Mouse (Mus musculus) embryo, embryonic 11 days (tissue): ENCODE measurements around the gene Pmepa1.

Experiments
- DNase-seq: peaks from one replicate; pipeline ENCODE4 v3.0.0-alpha.2; 2015

The Pmepa1 gene

GRCm38 (mm10) chr2:173184475-173185080 lies 91.8 kb downstream of the Pmepa1 start:
- DNase-seq, result no peak

GRCm38 (mm10) chr2:173183836-173184460 lies 92.4 kb downstream of the Pmepa1 start:
- peak; percentile 77 for DNase-seq

GRCm38 (mm10) chr2:173183311-173183710 lies 93.0 kb downstream of the Pmepa1 start:
- no peak for DNase-seq

- DNase-seq, result no peak
These were observed 93.5 kb downstream of the Pmepa1 start for GRCm38 (mm10) chr2:173182796-173183195.

GRCm38 (mm10) chr2:173181901-173182300 lies 94.4 kb downstream of the Pmepa1 start:
- DNase-seq, result no peak

GRCm38 (mm10) chr2:173181486-173181885 lies 94.8 kb downstream of the Pmepa1 start:
- no peak for DNase-seq

- DNase-seq, result no peak
These were observed 95.5 kb downstream of the Pmepa1 start for GRCm38 (mm10) chr2:173180721-173181388.

GRCm38 (mm10) chr2:173180026-173180425 lies 96.3 kb downstream of the Pmepa1 start:
- DNase-seq, result no peak

- no peak for DNase-seq
These were observed 97.3 kb downstream of the Pmepa1 start for GRCm38 (mm10) chr2:173179046-173179445.

- DNase-seq, result no peak
These were observed 98.4 kb downstream of the Pmepa1 start for GRCm38 (mm10) chr2:173177951-173178350.

GRCm38 (mm10) chr2:173177481-173177880 lies 98.9 kb downstream of the Pmepa1 start:
- DNase-seq, result no peak

- no peak for DNase-seq
These were observed 100.6 kb downstream of the Pmepa1 start for GRCm38 (mm10) chr2:173175703-173176102.

GRCm38 (mm10) chr2:173174569-173174968 lies 101.8 kb downstream of the Pmepa1 start:
- no peak for DNase-seq
